Mouse (Mus musculus): Measurements from ENCODE around the gene Ttc8. TPM values are rescaled to one million over a fixed set of nuclear protein-coding genes. Genes with fewer than 3 reads are reported as not detected.

Gene Ttc8
- polyA plus RNA-seq, 1 experiment from 2014 or later, result 36.0 TPM

DNA sequence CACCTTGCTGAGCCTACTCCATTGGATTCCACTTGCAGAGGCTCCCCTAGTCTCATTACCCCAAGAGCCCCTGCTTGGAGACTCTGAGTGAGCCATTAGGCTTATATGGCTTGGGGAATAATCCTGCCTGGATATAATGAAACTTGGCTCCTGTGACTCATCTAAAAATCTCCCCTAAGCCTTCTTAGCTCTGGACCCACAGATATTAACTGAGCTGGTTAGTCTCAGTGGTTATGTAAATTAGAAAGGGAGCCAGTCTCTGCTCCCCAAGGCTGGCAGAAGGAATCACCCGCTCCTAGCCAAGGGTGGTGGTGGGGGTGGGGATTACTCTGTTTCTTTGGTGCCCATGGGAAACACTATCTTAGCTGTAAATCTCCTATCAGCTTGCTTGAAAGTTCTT, 109.6 kb downstream of the Ttc8 start:
- Histone ChIP-seq H3K4me2 (ENCODE audit: low read depth, low read length) (no peak overlapping the region), H3K9me3 (ENCODE audit: control insufficient read depth, low read length) (no peaks in the 10 kb centered on the region), H3K4me1 (ENCODE audit: control insufficient read depth, insufficient read depth, low read length) (no peaks in the 10 kb centered on the region), H3K9ac (replicated peaks; ENCODE audit: low read depth, low read length) (no peak overlapping the region), H3K27ac (ENCODE audit: low read depth, low read length) (no peak overlapping the region), H3K36me3 (ENCODE audit: control insufficient read depth, insufficient read depth, low read length) (no peaks in the 10 kb centered on the region), H3K27me3 (ENCODE audit: control insufficient read depth, insufficient read depth, low read length) (no peaks in the 10 kb centered on the region), H3K4me3 (ENCODE audit: low read depth, low read length) (no peak overlapping the region)
- ATAC-seq (ENCODE audit: low read depth), result no peak
- 40% methylated on average over 1 of the region's 1 CpGs for WGBS

Other genes starting within 250 kb of the Ttc8 start
- 4.2 and 4.7 TPM in 2 replicates for gene Ptpn21, start 183.2 kb upstream of the Ttc8 start, polyA plus RNA-seq (2014; fragmentation: Nextera tagmentation; extraction: Ambion mirVana)
- 126 and 137 TPM in 2 replicates for gene Zc3h14, start 173.6 kb upstream of the Ttc8 start, polyA plus RNA-seq (2014; fragmentation: Nextera tagmentation; extraction: Ambion mirVana)
- 19.0 and 25.0 TPM in 2 replicates for gene Eml5, start 19.1 kb upstream of the Ttc8 start, polyA plus RNA-seq (2014; fragmentation: Nextera tagmentation; extraction: Ambion mirVana)

Measured in neural tube, embryonic 14.5 days (tissue).